Mouse (Mus musculus): ENCODE results near the gene Dclk2. TPM values are rescaled to one million over a fixed set of nuclear protein-coding genes. Genes with fewer than 3 reads are reported as not detected.

Dclk2 gene
- total RNA-seq (2012; rRNA removed) = under 0.01 and 0.03 TPM in 2 replicates
- polyA plus RNA-seq (2012; ENCODE audit: insufficient read depth in 1 of 2, insufficient read length in 2 of 2, low read depth in 1 of 2, low replicate concordance in 2 of 2, missing spikeins in 1 of 2) = under 1 TPM in 1 of 2 experiments, not detected in 1; 0.17 TPM

- H3K27me3 ChIP-seq (ENCODE audit: control insufficient read depth in 1 of 2, insufficient read depth in 2 of 2, low read length in 2 of 2) = no peaks in the 10 kb centered on the region
- H3K36me3 ChIP-seq (ENCODE audit: control insufficient read depth in 1 of 2, insufficient read depth in 2 of 2, low read length in 2 of 2) = no peaks in the 10 kb centered on the region
- no peaks in the 10 kb centered on the region for H3K9me3 ChIP-seq (replicated peaks; ENCODE audit: insufficient read depth, low read length)
- H3K79me2 ChIP-seq (ENCODE audit: control insufficient read depth, insufficient read depth, low read length, poor library complexity) = no peaks in the 10 kb centered on the region
- TF ChIP-seq MAZ (IDR thresholded peaks at IDR 0.05; ENCODE audit: low read depth, low read length) (no peak), POLR2AphosphoS2 (IDR thresholded peaks at IDR 0.05; ENCODE audit: low read length) (no peak), ZKSCAN1 (IDR thresholded peaks at IDR 0.05; ENCODE audit: low read depth, low read length) (no peak), MYC (IDR thresholded peaks at IDR 0.05; ENCODE audit: low read depth, low read length) (no peak), RAD21 (IDR thresholded peaks at IDR 0.05; ENCODE audit: low read depth, low read length) (no peak), BHLHE40 (IDR thresholded peaks at IDR 0.05; ENCODE audit: borderline replicate concordance, low read depth, low read length) (no peak), ELF1 (IDR thresholded peaks at IDR 0.05; ENCODE audit: low read depth, low read length) (no peak), HCFC1 (IDR thresholded peaks at IDR 0.05; ENCODE audit: low read depth, low read length) (no peak), TCF12 (IDR thresholded peaks at IDR 0.05; ENCODE audit: low read depth, low read length) (no peak), POLR2A (IDR thresholded peaks at IDR 0.05; ENCODE audit: control insufficient read depth in 1 of 2, insufficient read depth in 1 of 2, low read depth in 1 of 2, low read length in 2 of 2, poor library complexity in 1 of 2) (no peak), EP300 (IDR thresholded peaks at IDR 0.05; ENCODE audit: low read depth in 1 of 2, low read length in 2 of 2) (no peak), MEF2A (IDR thresholded peaks at IDR 0.05; ENCODE audit: extremely low read depth, insufficient replicate concordance, low read depth, low read length, poor library complexity, severe bottlenecking) (no peak), POLR2AphosphoS5 (IDR thresholded peaks at IDR 0.05; ENCODE audit: borderline replicate concordance, low read depth, low read length) (no peak)
- H3K4me1 ChIP-seq (ENCODE audit: control insufficient read depth in 1 of 2, insufficient read depth in 2 of 2, low read length in 2 of 2) = no peaks in the 10 kb centered on the region
- H3K4me3 ChIP-seq (ENCODE audit: control insufficient read depth in 1 of 2, insufficient read depth in 1 of 2, low read depth in 2 of 2, low read length in 2 of 2) = no peak within 1 kb of the TSS
- H3K9ac ChIP-seq (ENCODE audit: control insufficient read depth, low read depth, low read length, poor library complexity, severe bottlenecking) = no peak within 1 kb of the TSS
- no peak within 1 kb of the TSS for H3K27ac ChIP-seq (ENCODE audit: control insufficient read depth, low read depth, low read length)
- DNase-seq (ENCODE audit: low read depth, low spot score) = no peak
Observed at GRCm38 (mm10) chr3:86920343-86921083, at the start of gene Dclk2. Gene Dclk2 (minus strand): TSS chr3:86920852.

- TF ChIP-seq ZMIZ1 (IDR thresholded peaks at IDR 0.05; ENCODE audit: low read depth, low read length) (no peak), SIN3A (IDR thresholded peaks at IDR 0.05; ENCODE audit: low read length) (no peak), MAFK (IDR thresholded peaks at IDR 0.05; ENCODE audit: borderline replicate concordance, low read depth, low read length) (no peak), ZNF384 (IDR thresholded peaks at IDR 0.05; ENCODE audit: low read depth, low read length) (no peak), MAZ (IDR thresholded peaks at IDR 0.05; ENCODE audit: low read depth, low read length) (no peak), JUND (IDR thresholded peaks at IDR 0.05; ENCODE audit: low read depth, low read length) (no peak), HCFC1 (IDR thresholded peaks at IDR 0.05; ENCODE audit: low read depth, low read length) (no peak), USF2 (IDR thresholded peaks at IDR 0.05; ENCODE audit: borderline replicate concordance in 1 of 2, insufficient read depth in 1 of 2, low read depth in 1 of 2, low read length in 2 of 2) (no peak)
- Histone ChIP-seq H3K9ac (ENCODE audit: control insufficient read depth, low read depth, low read length, poor library complexity, severe bottlenecking) (no peak overlapping the region), H3K9me3 (replicated peaks; ENCODE audit: insufficient read depth, low read length) (no peaks in the 10 kb centered on the region), H3K27ac (ENCODE audit: control insufficient read depth, low read depth, low read length) (no peak overlapping the region), H3K27me3 (ENCODE audit: control insufficient read depth in 1 of 2, insufficient read depth in 2 of 2, low read length in 2 of 2) (no peaks in the 10 kb centered on the region; a peak in 1 of 4 replicates), H3K79me2 (ENCODE audit: control insufficient read depth, insufficient read depth, low read length, poor library complexity) (no peaks in the 10 kb centered on the region), H3K4me1 (ENCODE audit: control insufficient read depth in 1 of 2, insufficient read depth in 2 of 2, low read length in 2 of 2) (no peaks in the 10 kb centered on the region), H3K36me3 (ENCODE audit: control insufficient read depth in 1 of 2, insufficient read depth in 2 of 2, low read length in 2 of 2) (no peaks in the 10 kb centered on the region), H3K4me3 (ENCODE audit: control insufficient read depth in 1 of 2, insufficient read depth in 1 of 2, low read depth in 2 of 2, low read length in 2 of 2) (no peak overlapping the region)
- no peak for DNase-seq (ENCODE audit: low read depth, low spot score)
Observed at GRCm38 (mm10) chr3:86962665-86963435, 42.2 kb upstream of the Dclk2 start.
